Mouse (Mus musculus) erythroblast, embryonic 14.5 days (primary cell): Measurements from ENCODE around the gene Aldh1a7. TPM values are rescaled to one million over a fixed set of nuclear protein-coding genes. Genes with fewer than 3 reads are reported as not detected.

ENCODE experiments used
- H3K27me3 ChIP-seq: 2 replicates; pipeline ENCODE4 v1.6.1; 2012; ENCODE audit warnings: inconsistent platforms; ENCODE audit not compliant: control insufficient read depth
- H3K36me3 ChIP-seq: 2 replicates; pipeline ENCODE4 v1.6.1; 2012; ENCODE audit warnings: mild to moderate bottlenecking, inconsistent platforms; ENCODE audit not compliant: control insufficient read depth
- H3K4me1 ChIP-seq: 2 replicates; pipeline ENCODE4 v1.6.1; 2012; ENCODE audit warnings: inconsistent platforms; ENCODE audit not compliant: control insufficient read depth
- H3K4me3 ChIP-seq: replicated peaks from 2 replicates; pipeline ENCODE3; 2012; ENCODE audit warnings: moderate library complexity, mild to moderate bottlenecking, inconsistent platforms
- H3K9me3 ChIP-seq: 2 replicates; pipeline ENCODE4 v1.6.1; 2012; ENCODE audit warnings: low read length, inconsistent platforms, mixed read lengths; ENCODE audit not compliant: control insufficient read depth
- GATA1 ChIP-seq: IDR thresholded peaks from 2 replicates; pipeline ENCODE4 v1.6.1; 2012; ENCODE audit warnings: low read length, inconsistent platforms, mixed read lengths
- TAL1 ChIP-seq: IDR thresholded peaks from 3 replicates; pipeline ENCODE4 v1.6.1; 2012; ENCODE audit warnings: low read length, inconsistent platforms, mixed read lengths
- polyA plus RNA-seq: library from polyadenylated mRNA; stranded (reverse); fragments of >175 nt; gene quantifications from 2 replicates; pipeline ENCODE4 v1.2.3, GENCODE M21; 2012

Aldh1a7 gene
- polyA plus RNA-seq, 1 experiment, result not detected

GRCm38 (mm10) chr19:20715617-20716016, 11.7 kb downstream of the Aldh1a7 start:
- Histone ChIP-seq H3K36me3 (no peaks in the 10 kb centered on the region), H3K4me3 (no peak overlapping the region), H3K4me1 (no peaks in the 10 kb centered on the region), H3K27me3 (no peaks in the 10 kb centered on the region), H3K9me3 (no peaks in the 10 kb centered on the region)
- TF ChIP-seq TAL1, result no peak
- no peak for TF ChIP-seq GATA1

GRCm38 (mm10) chr19:20715093-20715492, 12.3 kb downstream of the Aldh1a7 start:
- H3K9me3 ChIP-seq, result no peaks in the 10 kb centered on the region
- H3K4me3 ChIP-seq, result no peak overlapping the region
- H3K36me3 ChIP-seq, result no peaks in the 10 kb centered on the region
- H3K27me3 ChIP-seq, result no peaks in the 10 kb centered on the region
- H3K4me1 ChIP-seq, result no peaks in the 10 kb centered on the region
- TF ChIP-seq TAL1 (no peak), GATA1 (no peak)

GRCm38 (mm10) chr19:20714543-20714942, 12.8 kb downstream of the Aldh1a7 start:
- Histone ChIP-seq H3K36me3 (no peaks in the 10 kb centered on the region), H3K27me3 (no peaks in the 10 kb centered on the region), H3K4me3 (no peak overlapping the region), H3K4me1 (no peaks in the 10 kb centered on the region), H3K9me3 (no peaks in the 10 kb centered on the region)
- no peak for TF ChIP-seq GATA1
- no peak for TF ChIP-seq TAL1

GRCm38 (mm10) chr19:20707159-20707558, 20.2 kb downstream of the Aldh1a7 start:
- Histone ChIP-seq H3K36me3 (no peaks in the 10 kb centered on the region), H3K27me3 (no peaks in the 10 kb centered on the region), H3K9me3 (no peaks in the 10 kb centered on the region), H3K4me1 (no peaks in the 10 kb centered on the region), H3K4me3 (no peak overlapping the region)
- TF ChIP-seq GATA1 (no peak), TAL1 (no peak)

GRCm38 (mm10) chr19:20706747-20707146, 20.6 kb downstream of the Aldh1a7 start:
- no peaks in the 10 kb centered on the region for H3K4me1 ChIP-seq
- no peaks in the 10 kb centered on the region for H3K27me3 ChIP-seq
- H3K4me3 ChIP-seq, result no peak overlapping the region
- TF ChIP-seq GATA1, result no peak
- no peak for TF ChIP-seq TAL1
- H3K9me3 ChIP-seq, result no peaks in the 10 kb centered on the region
- H3K36me3 ChIP-seq, result no peaks in the 10 kb centered on the region

GRCm38 (mm10) chr19:20702074-20702473, 25.3 kb downstream of the Aldh1a7 start:
- no peaks in the 10 kb centered on the region for H3K4me1 ChIP-seq
- H3K27me3 ChIP-seq, result no peaks in the 10 kb centered on the region
- TF ChIP-seq TAL1 (no peak), GATA1 (no peak)
- H3K36me3 ChIP-seq, result no peaks in the 10 kb centered on the region
- H3K4me3 ChIP-seq, result no peak overlapping the region
- H3K9me3 ChIP-seq, result no peaks in the 10 kb centered on the region

- Histone ChIP-seq H3K27me3 (no peaks in the 10 kb centered on the region), H3K4me3 (no peak overlapping the region), H3K9me3 (no peaks in the 10 kb centered on the region), H3K4me1 (no peaks in the 10 kb centered on the region), H3K36me3 (no peaks in the 10 kb centered on the region)
- TF ChIP-seq GATA1 (no peak), TAL1 (no peak)
These were observed 49.5 kb downstream of the Aldh1a7 start for GRCm38 (mm10) chr19:20677697-20678355.

- Histone ChIP-seq H3K4me1 (no peaks in the 10 kb centered on the region), H3K4me3 (no peak overlapping the region), H3K27me3 (no peaks in the 10 kb centered on the region), H3K9me3 (no peaks in the 10 kb centered on the region), H3K36me3 (no peaks in the 10 kb centered on the region)
- TF ChIP-seq TAL1 (no peak), GATA1 (no peak)
These were observed 73.1 kb downstream of the Aldh1a7 start for GRCm38 (mm10) chr19:20654141-20654873.

GRCm38 (mm10) chr19:20653082-20653676, 74.2 kb downstream of the Aldh1a7 start:
- no peak for TF ChIP-seq GATA1
- TF ChIP-seq TAL1, result no peak

More at GRCm38 (mm10) chr19:20653082-20653676, 74.2 kb downstream of the Aldh1a7 start:
- Histone ChIP-seq H3K36me3 (no peaks in the 10 kb centered on the region), H3K4me1 (no peaks in the 10 kb centered on the region), H3K9me3 (no peaks in the 10 kb centered on the region), H3K4me3 (no peak overlapping the region), H3K27me3 (no peaks in the 10 kb centered on the region)
